Comparison of ENCODE assay signal across 8 mouse cellular contexts in genomic region chr11:69119446-69120155, GRCm38 (mm10). TPM values are rescaled to one million over a fixed set of nuclear protein-coding genes. Genes with fewer than 3 reads are reported as not detected.
A peak's percentile ranks its signal among the peaks of the same experiment; 100 is the strongest.
DNase-seq lines count a peak whose midpoint lies in the region; ATAC-seq and TF ChIP-seq lines count a peak whose summit lies in the region.

No protein-coding gene starts in this region.

- H3K27me3 ChIP-seq in megakaryocyte, embryonic 14.5 days (replicated peaks) = peaks cover 3% of the 10 kb centered on the region
- H3K27me3 ChIP-seq in limb, embryonic 14.5 days (ENCODE audit: control insufficient read depth, insufficient read depth, low read length) = no peaks in the 10 kb centered on the region
- H3K27me3 ChIP-seq in stomach, embryonic 15.5 days (replicated peaks) = no peaks in the 10 kb centered on the region

- H3K36me3 ChIP-seq in megakaryocyte, embryonic 14.5 days (replicated peaks; ENCODE audit: low read length) = no peaks in the 10 kb centered on the region
- H3K36me3 ChIP-seq in limb, embryonic 14.5 days (ENCODE audit: control insufficient read depth, insufficient read depth, low read length) = no peaks in the 10 kb centered on the region
- H3K36me3 ChIP-seq in stomach, embryonic 15.5 days = no peaks in the 10 kb centered on the region

- no peak overlapping the region for H3K9ac ChIP-seq in limb, embryonic 14.5 days (ENCODE audit: low read depth, low read length, severe bottlenecking)
- no peak overlapping the region for H3K9ac ChIP-seq in stomach, embryonic 15.5 days

- no peak overlapping the region for H3K27ac ChIP-seq in limb, embryonic 14.5 days (replicated peaks; ENCODE audit: low read depth, low read length)
- no peak overlapping the region for H3K27ac ChIP-seq in stomach, embryonic 15.5 days

- TF ChIP-seq POLR2A in limb, embryonic 14.5 days (IDR thresholded peaks at IDR 0.05; ENCODE audit: borderline replicate concordance, extremely low read depth, insufficient read depth, insufficient read length) = no peak

- H3K9me3 ChIP-seq in megakaryocyte, embryonic 14.5 days = no peaks in the 10 kb centered on the region
- H3K9me3 ChIP-seq in limb, embryonic 14.5 days (ENCODE audit: control insufficient read depth, low read length) = no peaks in the 10 kb centered on the region
- H3K9me3 ChIP-seq in stomach, embryonic 15.5 days = no peaks in the 10 kb centered on the region

- peaks cover 63% of the 10 kb centered on the region for H3K4me1 ChIP-seq in megakaryocyte, embryonic 14.5 days
- H3K4me1 ChIP-seq in limb, embryonic 14.5 days (ENCODE audit: control insufficient read depth, insufficient read depth, low read length) = peaks cover 22% of the 10 kb centered on the region
- H3K4me1 ChIP-seq in stomach, embryonic 15.5 days = peaks cover 32% of the 10 kb centered on the region

- H3K4me3 ChIP-seq in megakaryocyte, embryonic 14.5 days (replicated peaks) = peak overlapping the region; percentile 99
- H3K4me3 ChIP-seq in limb, embryonic 14.5 days (replicated peaks; ENCODE audit: low read length) = peak overlapping the region; percentile 74
- peak overlapping the region; percentile 82 for H3K4me3 ChIP-seq in stomach, embryonic 15.5 days (replicated peaks)

- ATAC-seq in megakaryocyte, adult 5-6 weeks (ENCODE audit: poor library complexity, severe bottlenecking) = no peak
- no peak for ATAC-seq in limb, embryonic 14.5 days (ENCODE audit: low FRiP score, low read depth)
- ATAC-seq in stomach, embryonic 15.5 days (ENCODE audit: insufficient read depth, low FRiP score, low read depth) = no peak

- H3K4me2 ChIP-seq in limb, embryonic 14.5 days (replicated peaks; ENCODE audit: low read depth, low read length, severe bottlenecking) = peak overlapping the region; percentile 90
- peak overlapping the region; percentile 95 for H3K4me2 ChIP-seq in stomach, embryonic 15.5 days

- peak; percentile 10 to 37 for DNase-seq in adrenal gland, adult (ENCODE audit: inconsistent age in 2 of 2, low spot score in 1 of 2)
- DNase-seq in adrenal gland, postnatal 25 days = no peak
- no peak for DNase-seq in limb, embryonic 14.5 days (ENCODE audit: low spot score)
- DNase-seq in layer of hippocampus, adult 9-10 months (ENCODE audit: low spot score) = no peak
- no peak for DNase-seq in adipocyte (ENCODE audit: low spot score)

- 28% methylated on average over 14 of the region's 14 CpGs for WGBS in limb, embryonic 14.5 days
- WGBS in stomach, embryonic 15.5 days = 46% methylated on average over 14 of the region's 14 CpGs

RNA-seq across cellular contexts. Expression of gene Hes7, which starts 0.6 kb away (rescaled TPM):
- not detected in 2 replicates for total RNA-seq in adrenal gland, postnatal 25 days (2021)
- polyA plus RNA-seq in megakaryocyte, embryonic 14.5 days (2012; ENCODE audit: insufficient read depth, low replicate concordance) = 7.5 and 44.1 TPM in 2 replicates
- not detected in 2 replicates for total RNA-seq in megakaryocyte, adult 5-6 weeks (2015)
- not detected in 2 replicates for total RNA-seq in megakaryocyte, adult 5-6 weeks (2017)
- polyA plus RNA-seq in limb, embryonic 14.5 days (2012; rRNA removed) = 1.1 and 1.4 TPM in 2 replicates
- polyA plus RNA-seq in limb, embryonic 14.5 days (2014; fragmentation: Nextera tagmentation; extraction: Ambion mirVana) = 0.30 and 0.77 TPM in 2 replicates
- 0.76 and 1.0 TPM in 2 replicates for polyA plus RNA-seq in stomach, embryonic 15.5 days (2015; fragmentation: Nextera tagmentation; extraction: Ambion mirVana)

RNA-seq across cellular contexts. Expression of gene 9130213A22Rik, which starts 2.8 kb away (rescaled TPM):
- total RNA-seq in adrenal gland, postnatal 25 days (2021) = 1.2 and 1.6 TPM in 2 replicates
- 1.3 and 13.9 TPM in 2 replicates for polyA plus RNA-seq in megakaryocyte, embryonic 14.5 days (2012; ENCODE audit: insufficient read depth, low replicate concordance)
- not detected in 2 replicates for total RNA-seq in megakaryocyte, adult 5-6 weeks (2015)
- total RNA-seq in megakaryocyte, adult 5-6 weeks (2017) = not detected in 2 replicates
- polyA plus RNA-seq in limb, embryonic 14.5 days (2012; rRNA removed) = 1.1 and 1.4 TPM in 2 replicates
- polyA plus RNA-seq in limb, embryonic 14.5 days (2014; fragmentation: Nextera tagmentation; extraction: Ambion mirVana) = 0.41 and 0.77 TPM in 2 replicates
- 0.37 TPM in 2 replicates for polyA plus RNA-seq in stomach, embryonic 15.5 days (2015; fragmentation: Nextera tagmentation; extraction: Ambion mirVana)

RNA-seq across cellular contexts. Expression of gene Aloxe3, which starts 6.1 kb away (rescaled TPM):
- total RNA-seq in adrenal gland, postnatal 25 days (2021) = 0.64 and 2.8 TPM in 2 replicates
- not detected in 2 replicates for polyA plus RNA-seq in megakaryocyte, embryonic 14.5 days (2012; ENCODE audit: insufficient read depth, low replicate concordance)
- total RNA-seq in megakaryocyte, adult 5-6 weeks (2015) = 0.18 TPM in 1 of 2 replicates, not detected in the other
- total RNA-seq in megakaryocyte, adult 5-6 weeks (2017) = not detected in 2 replicates
- 1.6 TPM in 2 replicates for polyA plus RNA-seq in limb, embryonic 14.5 days (2012; rRNA removed)
- 1.6 and 2.2 TPM in 2 replicates for polyA plus RNA-seq in limb, embryonic 14.5 days (2014; fragmentation: Nextera tagmentation; extraction: Ambion mirVana)
- polyA plus RNA-seq in stomach, embryonic 15.5 days (2015; fragmentation: Nextera tagmentation; extraction: Ambion mirVana) = 0.27 and 1.2 TPM in 2 replicates

RNA-seq across cellular contexts. Expression of gene Per1, which starts 24.6 kb away (rescaled TPM):
- 66.5 and 84.7 TPM in 2 replicates for total RNA-seq in adrenal gland, postnatal 25 days (2021)
- 42.3 and 83.5 TPM in 2 replicates for polyA plus RNA-seq in megakaryocyte, embryonic 14.5 days (2012; ENCODE audit: insufficient read depth, low replicate concordance)
- 6.7 and 12.5 TPM in 2 replicates for total RNA-seq in megakaryocyte, adult 5-6 weeks (2015)
- total RNA-seq in megakaryocyte, adult 5-6 weeks (2017) = 7.9 and 8.5 TPM in 2 replicates
- polyA plus RNA-seq in limb, embryonic 14.5 days (2012; rRNA removed) = 19.3 and 25.4 TPM in 2 replicates
- 16.0 and 22.5 TPM in 2 replicates for polyA plus RNA-seq in limb, embryonic 14.5 days (2014; fragmentation: Nextera tagmentation; extraction: Ambion mirVana)
- 15.4 and 20.3 TPM in 2 replicates for polyA plus RNA-seq in stomach, embryonic 15.5 days (2015; fragmentation: Nextera tagmentation; extraction: Ambion mirVana)

RNA-seq across cellular contexts. Expression of gene Vamp2, which starts 31.3 kb away (rescaled TPM):
- total RNA-seq in adrenal gland, postnatal 25 days (2021) = 143 and 163 TPM in 2 replicates
- polyA plus RNA-seq in megakaryocyte, embryonic 14.5 days (2012; ENCODE audit: insufficient read depth, low replicate concordance) = 61.5 and 159 TPM in 2 replicates
- 53.9 and 66.6 TPM in 2 replicates for total RNA-seq in megakaryocyte, adult 5-6 weeks (2015)
- total RNA-seq in megakaryocyte, adult 5-6 weeks (2017) = 11.2 and 21.8 TPM in 2 replicates
- 199 and 224 TPM in 2 replicates for polyA plus RNA-seq in limb, embryonic 14.5 days (2012; rRNA removed)
- 89.8 and 98.1 TPM in 2 replicates for polyA plus RNA-seq in limb, embryonic 14.5 days (2014; fragmentation: Nextera tagmentation; extraction: Ambion mirVana)
- 68.5 and 84.6 TPM in 2 replicates for polyA plus RNA-seq in stomach, embryonic 15.5 days (2015; fragmentation: Nextera tagmentation; extraction: Ambion mirVana)

Comparison
In these comparisons a context has a peak if more than half of its experiments do, and no peak if none do; other contexts are left out.
1. DNase-seq: peak in adrenal gland, adult (2 of 2); none in adrenal gland, postnatal 25 days (single experiment), limb, embryonic 14.5 days (single experiment), layer of hippocampus, adult 9-10 months (single experiment) and adipocyte (single experiment).
2. Peak in every context shown above with its lines, with median percentiles within 50 percentile points of each other: H3K4me3 ChIP-seq.